Mouse (Mus musculus): ENCODE data around the gene Pax5.

DNA sequence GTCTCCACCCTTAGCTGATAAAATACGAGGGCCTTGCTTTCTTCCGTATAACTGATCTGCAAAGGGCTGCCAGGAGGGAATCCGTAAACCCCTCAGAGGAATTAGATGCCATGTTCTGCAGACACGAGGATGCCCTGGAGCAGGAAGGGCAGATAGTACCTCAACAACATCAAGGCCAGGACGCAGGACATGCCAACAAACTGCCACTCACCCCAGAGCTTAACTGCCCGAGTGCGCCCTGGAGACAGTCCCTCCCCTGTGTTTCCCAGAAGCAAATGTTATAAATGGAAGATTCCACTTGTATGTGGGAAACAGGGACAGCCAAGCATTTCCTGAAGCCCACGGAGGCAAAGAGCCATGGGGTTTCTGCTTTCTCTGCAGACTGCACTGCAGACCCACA is 143.9 kb downstream of the Pax5 start:
- TF ChIP-seq CTCF (IDR thresholded peaks at IDR 0.05) = no peak
- no peak for TF ChIP-seq EP300 (IDR thresholded peaks at IDR 0.05)
